Mouse (Mus musculus): Measurements from ENCODE around the gene Add2.

- TF ChIP-seq CTCF (IDR thresholded peaks at IDR 0.05; ENCODE audit: low read depth) (no peak), EP300 (IDR thresholded peaks at IDR 0.05; ENCODE audit: low read depth) (no peak)
Observed at GRCm38 (mm10) chr6:86067145-86067544, 38.7 kb downstream of the Add2 start.

Measured in liver, postnatal 0 days (tissue).